Mouse (Mus musculus) brain, embryonic 14.5 days (tissue): ENCODE measurements around the gene Junb.

ENCODE experiments used
- CTCF ChIP-seq: fragments of 200-500 bp; IDR thresholded peaks from 2 replicates; pipeline ENCODE4 v1.5.1; 2012; ENCODE audit warnings: inconsistent platforms, mild to moderate bottlenecking, moderate library complexity, borderline replicate concordance; ENCODE audit not compliant: insufficient read depth, insufficient read length; ENCODE audit errors: extremely low read depth
- POLR2A ChIP-seq: fragments of 200-500 bp; IDR thresholded peaks from 2 replicates; pipeline ENCODE4 v1.6.1; 2012; ENCODE audit warnings: mild to moderate bottlenecking, inconsistent platforms, borderline replicate concordance; ENCODE audit not compliant: poor library complexity, insufficient read depth, insufficient read length, severe bottlenecking; ENCODE audit errors: extremely low read depth

- TF ChIP-seq CTCF (no peak), POLR2A (no peak)
Measured at GRCm38 (mm10) chr8:84986379-84986945, 7.9 kb upstream of the Junb start.
